Mouse (Mus musculus) heart, adult 10 weeks (tissue): ENCODE data around the gene Sema7a. TPM values are rescaled to one million over a fixed set of nuclear protein-coding genes. Genes with fewer than 3 reads are reported as not detected.

Experiments used
- polyA plus RNA-seq: library from polyadenylated mRNA; stranded (reverse); fragments of 350-450 nt; fragmentation: Illumina TruSeq; extraction: RNeasy Lipid Tissue Mini Kit (QIAGEN cat#74804); gene quantifications from one replicate; pipeline ENCODE4 v1.2.3, GENCODE M21; 2014; ENCODE audit warnings: low read depth, low replicate concordance

The Sema7a gene
- polyA plus RNA-seq: 22.7 TPM

GRCm38 (mm10) chr9:57939431-57940348 is at the start of gene Sema7a:
Gene Sema7a, plus strand, starts transcription at chr9:57940112.

DNA sequence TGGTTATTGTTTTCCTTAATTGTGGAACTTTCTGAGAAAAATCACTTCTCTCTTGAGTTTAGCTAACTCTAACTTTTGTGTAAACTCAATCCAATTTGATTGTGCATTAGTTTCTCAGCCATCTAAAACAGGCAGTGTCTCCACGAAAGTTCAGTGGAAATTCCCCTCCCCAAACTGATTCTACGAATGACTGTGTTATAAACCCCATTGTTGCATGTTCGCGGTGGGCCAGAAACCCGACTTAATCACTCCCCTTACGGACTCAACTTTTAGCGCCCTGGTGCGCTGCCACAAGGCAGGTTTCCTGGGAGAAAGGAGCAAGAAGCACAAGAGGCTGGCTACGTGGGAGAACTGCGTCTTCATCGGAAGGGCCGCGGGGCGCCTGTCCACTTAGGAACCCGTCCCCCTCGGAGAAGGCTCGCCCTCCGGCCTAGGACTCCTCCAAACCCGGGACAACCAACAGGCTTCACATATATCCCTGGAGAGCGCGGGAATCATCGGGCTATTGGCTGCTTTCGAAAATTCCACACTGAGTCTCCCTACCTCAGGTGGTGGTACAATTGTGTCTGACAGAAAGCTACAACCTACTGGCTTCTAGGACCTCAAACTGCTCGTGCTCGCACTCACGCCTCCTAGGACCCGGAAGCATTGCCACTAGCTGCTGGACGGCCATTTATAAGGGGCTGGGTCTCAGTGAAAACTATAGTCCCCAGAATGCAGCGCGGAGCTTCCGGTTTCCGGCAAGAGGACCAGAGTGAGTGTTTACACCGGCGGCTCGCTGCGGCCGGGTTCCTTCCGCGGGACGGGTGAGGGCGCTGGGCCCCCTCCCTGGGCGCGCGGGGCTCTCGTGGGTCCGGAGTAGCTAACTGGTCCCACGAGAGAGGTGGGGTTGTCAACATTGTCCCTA is 29.4 kb upstream of the Sema7a start, which contains the start of gene Ubl7:
Gene Ubl7, plus strand, starts transcription at position 726 of the 907 bp plus-strand sequence.

GRCm38 (mm10) chr9:58005753-58006461 is 66.0 kb downstream of the Sema7a start, which contains the start of gene Cyp11a1:
Gene Cyp11a1, plus strand, starts transcription at chr9:58006411.

Other genes starting within 250 kb of the Sema7a start
- gene Edc3, start 231.6 kb upstream of the Sema7a start, polyA plus RNA-seq: 3.7 TPM
- 47.0 TPM for gene Clk3, start 174.3 kb upstream of the Sema7a start, polyA plus RNA-seq
- 4.3 TPM for gene Arid3b, start 103.3 kb upstream of the Sema7a start, polyA plus RNA-seq
- 87.6 TPM for gene Ubl7, start 29.1 kb upstream of the Sema7a start, polyA plus RNA-seq
- not detected for gene Cyp11a1, start 66.3 kb downstream of the Sema7a start, polyA plus RNA-seq
- gene Stra6, start 123.7 kb downstream of the Sema7a start, polyA plus RNA-seq: 0.34 TPM
- gene Ccdc33, start 178.7 kb downstream of the Sema7a start, polyA plus RNA-seq: not detected